9 mouse cellular contexts compared by ENCODE assay signal in genomic region chr6:128802557-128802956, GRCm38 (mm10). TPM values are rescaled to one million over a fixed set of nuclear protein-coding genes. Genes with fewer than 3 reads are reported as not detected.
DNase-seq lines count a peak whose midpoint lies in the region; ATAC-seq and TF ChIP-seq lines count a peak whose summit lies in the region.
"Had no signal": no experiment of that assay in that cellular context is flagged by ENCODE, and none has a peak within 500 bp of the region (broad histone marks: within the 10 kb centered on the region; RNA-seq: fewer than 3 reads in every experiment).

No protein-coding gene starts in this region.

- in situ Hi-C loops in Patski (cut with MboI; ENCODE audit: low pct_unique_long_range_greater_than_20kb) = loop anchor here (5.0 kb wide), 1 partner anchor 40 kb away; no protein-coding TSS in a partner anchor

- H3K36me3 ChIP-seq in kidney, embryonic 16.5 days (ENCODE audit: insufficient read depth, low read length) = no peaks in the 10 kb centered on the region
- H3K36me3 ChIP-seq in liver, embryonic 13.5 days = no peaks in the 10 kb centered on the region
- H3K36me3 ChIP-seq in stomach, embryonic 14.5 days (ENCODE audit: control insufficient read depth, insufficient read depth, low read length) = no peaks in the 10 kb centered on the region

- no peak for DNase-seq in kidney, adult 11 months
- DNase-seq in 3134 (ENCODE audit: extremely low read depth, insufficient read length, low spot score) = peak; percentile 39
- DNase-seq in Patski (ENCODE audit: low read depth, low spot score) = peak; percentile 4
- DNase-seq in frontal cortex, postnatal 36 days (ENCODE audit: low spot score in 2 of 2) = peak; percentile 47 to 57
- DNase-seq in liver, embryonic 13.5 days = no peak
- DNase-seq in adrenal gland, postnatal 14 days = no peak

- peak overlapping the region; percentile 71 for H3K9ac ChIP-seq in kidney, embryonic 16.5 days (replicated peaks; ENCODE audit: low read length)
- peak overlapping the region; percentile 63 for H3K9ac ChIP-seq in liver, embryonic 13.5 days
- no peak overlapping the region for H3K9ac ChIP-seq in stomach, embryonic 14.5 days (replicated peaks; ENCODE audit: low read depth, low read length)

- no peaks in the 10 kb centered on the region for H3K27me3 ChIP-seq in kidney, embryonic 16.5 days (ENCODE audit: insufficient read depth, low read length)
- no peaks in the 10 kb centered on the region for H3K27me3 ChIP-seq in Patski
- no peaks in the 10 kb centered on the region for H3K27me3 ChIP-seq in liver, embryonic 13.5 days
- no peaks in the 10 kb centered on the region for H3K27me3 ChIP-seq in stomach, embryonic 14.5 days (ENCODE audit: control insufficient read depth, insufficient read depth, low read length)

- no peak for TF ChIP-seq CTCF in Patski (IDR thresholded peaks at IDR 0.05)

- 11% methylated on average over 10 of the region's 10 CpGs for WGBS in kidney, embryonic 16.5 days
- WGBS in liver, embryonic 13.5 days (ENCODE audit: insufficient replicate concordance) = 15% methylated on average over 10 of the region's 10 CpGs
- 7% methylated on average over 10 of the region's 10 CpGs for WGBS in stomach, embryonic 14.5 days

- H3K4me3 ChIP-seq in kidney, embryonic 16.5 days (ENCODE audit: low read length) = peak overlapping the region; percentile 63
- H3K4me3 ChIP-seq in liver, embryonic 13.5 days (replicated peaks) = peak overlapping the region; percentile 56
- peak overlapping the region; percentile 34 for H3K4me3 ChIP-seq in stomach, embryonic 14.5 days (ENCODE audit: low read depth, low read length)

- H3K4me1 ChIP-seq in kidney, embryonic 16.5 days (ENCODE audit: insufficient read depth, low read length) = peaks cover 11% of the 10 kb centered on the region
- H3K4me1 ChIP-seq in liver, embryonic 13.5 days (replicated peaks) = peaks cover 20% of the 10 kb centered on the region
- peaks cover 4% of the 10 kb centered on the region; the same call in 1 of the 2 replicates for H3K4me1 ChIP-seq in stomach, embryonic 14.5 days (ENCODE audit: control insufficient read depth, insufficient read depth, low read length)

- CTCF ChIA-PET in Patski (lab: Charles Lee) = interaction anchor here (0.9 to 2.0 kb wide), 3 partner anchors 36 to 41 kb away, joined by 3 to 9 read pairs (median 6); no protein-coding TSS in a partner anchor

- peak overlapping the region; percentile 54; the same call in 1 of the 2 replicates for H3K27ac ChIP-seq in kidney, embryonic 16.5 days (ENCODE audit: low read length)
- no peak overlapping the region for H3K27ac ChIP-seq in liver, embryonic 13.5 days
- H3K27ac ChIP-seq in stomach, embryonic 14.5 days (ENCODE audit: low read length) = peak overlapping the region; percentile 44

- peak overlapping the region; percentile 72 for H3K4me2 ChIP-seq in kidney, embryonic 16.5 days (replicated peaks; ENCODE audit: low read depth, low read length)
- peak overlapping the region; percentile 80 for H3K4me2 ChIP-seq in liver, embryonic 13.5 days
- peak overlapping the region; percentile 45 for H3K4me2 ChIP-seq in stomach, embryonic 14.5 days (replicated peaks; ENCODE audit: low read depth, low read length)

- H3K9me3 ChIP-seq in kidney, embryonic 16.5 days (ENCODE audit: low read length) = no peaks in the 10 kb centered on the region
- H3K9me3 ChIP-seq in liver, embryonic 13.5 days (replicated peaks) = no peaks in the 10 kb centered on the region
- no peaks in the 10 kb centered on the region for H3K9me3 ChIP-seq in stomach, embryonic 14.5 days (ENCODE audit: control insufficient read depth, low read depth, low read length)

- POLR2A ChIA-PET in Patski (lab: Charles Lee) = no interaction called here

- peak; percentile 44 for ATAC-seq in kidney, embryonic 16.5 days (ENCODE audit: low FRiP score, low TSS enrichment)
- ATAC-seq in Patski = peak; percentile 20
- peak; percentile 33 for ATAC-seq in liver, embryonic 13.5 days (ENCODE audit: low read depth)
- ATAC-seq in stomach, embryonic 14.5 days (ENCODE audit: insufficient number of reproducible peaks, insufficient read depth, low FRiP score, low read depth) = peak; percentile 47

RNA-seq across cellular contexts. Expression of gene Klrb1c, which starts 13.5 kb away (rescaled TPM):
- 0.06 and 0.30 TPM in 2 replicates for polyA plus RNA-seq in kidney, embryonic 16.5 days (2015; fragmentation: Nextera tagmentation; extraction: Ambion mirVana)
- not detected for polyA plus RNA-seq in Patski (2021)
- 0.08 and 0.10 TPM in 2 replicates for polyA plus RNA-seq in liver, embryonic 13.5 days (2015; fragmentation: Nextera tagmentation; extraction: Ambion mirVana)
- polyA plus RNA-seq in stomach, embryonic 14.5 days (2014; fragmentation: Nextera tagmentation; extraction: Ambion mirVana) = not detected in 2 replicates
- 0.30 and 0.68 TPM in 2 replicates for total RNA-seq in adrenal gland, postnatal 14 days (2021)

RNA-seq across cellular contexts. Expression of gene Gm44511, which starts 23.6 kb away (rescaled TPM):
- polyA plus RNA-seq in kidney, embryonic 16.5 days (2015; fragmentation: Nextera tagmentation; extraction: Ambion mirVana) = not detected in 2 replicates
- not detected for polyA plus RNA-seq in Patski (2021)
- 0.20 TPM in 1 of 2 replicates, not detected in the other for polyA plus RNA-seq in liver, embryonic 13.5 days (2015; fragmentation: Nextera tagmentation; extraction: Ambion mirVana)
- not detected in 2 replicates for polyA plus RNA-seq in stomach, embryonic 14.5 days (2014; fragmentation: Nextera tagmentation; extraction: Ambion mirVana)
- not detected in 2 replicates for total RNA-seq in adrenal gland, postnatal 14 days (2021)
- polyA plus RNA-seq: brain, embryonic 14.5 days had no signal

RNA-seq across cellular contexts. Expression of gene Klrb1b, which starts 23.6 kb away (rescaled TPM):
- polyA plus RNA-seq in kidney, embryonic 16.5 days (2015; fragmentation: Nextera tagmentation; extraction: Ambion mirVana) = 0.36 TPM in 1 of 2 replicates, not detected in the other
- not detected for polyA plus RNA-seq in Patski (2021)
- 0.09 TPM in 1 of 2 replicates, not detected in the other for polyA plus RNA-seq in liver, embryonic 13.5 days (2015; fragmentation: Nextera tagmentation; extraction: Ambion mirVana)
- 0.29 and 0.34 TPM in 2 replicates for polyA plus RNA-seq in stomach, embryonic 14.5 days (2014; fragmentation: Nextera tagmentation; extraction: Ambion mirVana)
- total RNA-seq in adrenal gland, postnatal 14 days (2021) = 1.5 TPM in 1 of 2 replicates, not detected in the other
- polyA plus RNA-seq: brain, embryonic 14.5 days had no signal

Comparison
In these comparisons a context has a peak if more than half of its experiments do, and no peak if none do; other contexts are left out.
1. DNase-seq: peak in 3134 (single experiment), Patski (single experiment) and frontal cortex, postnatal 36 days (2 of 2); none in kidney, adult 11 months (single experiment), liver, embryonic 13.5 days (single experiment) and adrenal gland, postnatal 14 days (single experiment).
2. Peak in every context shown above with its lines, with median percentiles within 50 percentile points of each other: ATAC-seq, H3K4me2 ChIP-seq and H3K4me3 ChIP-seq.